Mouse (Mus musculus): ENCODE measurements around the gene Mab21l1. TPM values are rescaled to one million over a fixed set of nuclear protein-coding genes. Genes with fewer than 3 reads are reported as not detected.

Gene Mab21l1
- polyA plus RNA-seq, 1 experiment: 45.4 TPM

DNA sequence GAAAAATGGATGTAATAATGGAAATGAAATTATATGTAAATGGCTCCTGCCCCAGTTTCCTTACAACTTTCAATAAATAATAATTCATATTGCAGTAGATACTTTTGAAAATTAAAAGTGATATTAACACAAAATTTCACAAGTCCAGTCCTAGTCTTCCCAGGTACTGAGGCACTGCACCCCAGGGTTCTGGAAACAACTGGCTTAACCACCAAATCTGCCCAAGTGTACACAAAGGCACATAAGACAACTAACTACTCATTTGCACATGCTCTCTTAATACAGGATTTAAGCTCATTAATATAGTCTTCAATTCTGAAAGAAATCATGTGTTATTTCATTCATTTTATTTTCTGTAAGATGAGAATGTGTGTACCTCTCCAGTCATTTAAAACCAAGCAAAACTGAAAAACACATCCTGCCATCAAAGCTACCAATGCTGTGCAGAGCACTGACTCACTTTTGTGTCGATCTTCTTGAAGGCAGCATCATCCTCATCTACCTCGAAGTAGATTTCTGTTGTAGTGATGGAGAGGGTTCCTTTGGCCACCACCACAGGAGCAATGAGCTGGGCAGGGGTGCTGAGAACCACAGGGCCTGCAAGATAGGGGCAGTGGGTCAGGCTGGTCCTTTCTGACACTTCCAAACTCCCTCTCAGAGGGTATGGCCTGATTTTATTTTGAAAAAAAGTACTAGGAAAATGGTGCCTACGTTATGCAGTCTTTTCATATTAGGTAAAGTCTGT, 3.8 kb downstream of the Mab21l1 start:
- peak overlapping the region; percentile 99 for H3K4me3 ChIP-seq (replicated peaks; ENCODE audit: insufficient read depth, low read depth, low read length)
- H3K27me3 ChIP-seq (ENCODE audit: control insufficient read depth, insufficient read depth, low read length): no peaks in the 10 kb centered on the region
- no peak for TF ChIP-seq CTCF (IDR thresholded peaks at IDR 0.05; ENCODE audit: borderline replicate concordance, insufficient read depth, low read depth, low read length)
- no peak for TF ChIP-seq POLR2A (IDR thresholded peaks at IDR 0.05; ENCODE audit: borderline replicate concordance, insufficient read depth, low read length)
- peak overlapping the region; percentile 99 for H3K27ac ChIP-seq (ENCODE audit: insufficient read depth, low read length)
- no peaks in the 10 kb centered on the region for H3K4me1 ChIP-seq (ENCODE audit: control insufficient read depth, insufficient read depth, low read length)
- DNase-seq: peak; percentile 56 to 70
- 9% methylated on average over 3 of the region's 3 CpGs for WGBS

DNA sequence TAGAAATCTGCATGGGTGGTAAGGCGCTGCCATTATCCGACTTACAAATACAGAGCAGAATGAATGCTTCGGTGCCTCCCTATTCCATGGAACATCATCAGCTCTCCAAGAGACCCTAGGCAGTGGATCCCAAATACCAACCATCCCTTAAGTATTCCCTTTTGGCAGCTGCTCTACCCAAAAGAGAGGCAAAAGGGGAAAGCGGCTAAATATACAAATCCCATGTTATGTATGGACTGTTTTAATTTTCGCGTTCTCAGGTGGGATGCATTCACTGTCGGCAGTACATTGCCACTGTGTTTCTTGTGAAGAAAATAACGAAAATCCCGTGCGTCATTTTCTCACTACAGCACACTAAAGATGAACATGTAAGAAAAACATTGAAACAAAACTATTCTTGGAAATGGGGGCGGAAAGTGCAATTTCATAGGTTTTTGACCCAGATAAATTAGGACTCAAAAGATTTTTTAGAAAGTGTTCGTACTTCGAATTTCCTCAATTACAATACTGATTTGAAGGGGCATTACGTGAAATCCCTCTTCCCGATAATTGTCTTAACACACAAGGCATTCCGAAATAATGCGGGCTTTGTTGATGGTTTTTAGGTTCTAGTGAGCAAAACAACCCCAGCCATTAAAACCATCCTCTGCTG, 4.7 kb downstream of the Mab21l1 start:
- WGBS: 11% methylated on average over 17 of the region's 17 CpGs
- H3K4me3 ChIP-seq (replicated peaks; ENCODE audit: insufficient read depth, low read depth, low read length): peak overlapping the region; percentile 99
- no peak for TF ChIP-seq POLR2A (IDR thresholded peaks at IDR 0.05; ENCODE audit: borderline replicate concordance, insufficient read depth, low read length)
- TF ChIP-seq CTCF (IDR thresholded peaks at IDR 0.05; ENCODE audit: borderline replicate concordance, insufficient read depth, low read depth, low read length): no peak
- no peaks in the 10 kb centered on the region for H3K27me3 ChIP-seq (ENCODE audit: control insufficient read depth, insufficient read depth, low read length)
- DNase-seq: peak; percentile 50 to 63
- peaks cover 2% of the 10 kb centered on the region; the same call in 1 of the 2 replicates for H3K4me1 ChIP-seq (ENCODE audit: control insufficient read depth, insufficient read depth, low read length)
- H3K27ac ChIP-seq (ENCODE audit: insufficient read depth, low read length): peak overlapping the region; percentile 99

DNA sequence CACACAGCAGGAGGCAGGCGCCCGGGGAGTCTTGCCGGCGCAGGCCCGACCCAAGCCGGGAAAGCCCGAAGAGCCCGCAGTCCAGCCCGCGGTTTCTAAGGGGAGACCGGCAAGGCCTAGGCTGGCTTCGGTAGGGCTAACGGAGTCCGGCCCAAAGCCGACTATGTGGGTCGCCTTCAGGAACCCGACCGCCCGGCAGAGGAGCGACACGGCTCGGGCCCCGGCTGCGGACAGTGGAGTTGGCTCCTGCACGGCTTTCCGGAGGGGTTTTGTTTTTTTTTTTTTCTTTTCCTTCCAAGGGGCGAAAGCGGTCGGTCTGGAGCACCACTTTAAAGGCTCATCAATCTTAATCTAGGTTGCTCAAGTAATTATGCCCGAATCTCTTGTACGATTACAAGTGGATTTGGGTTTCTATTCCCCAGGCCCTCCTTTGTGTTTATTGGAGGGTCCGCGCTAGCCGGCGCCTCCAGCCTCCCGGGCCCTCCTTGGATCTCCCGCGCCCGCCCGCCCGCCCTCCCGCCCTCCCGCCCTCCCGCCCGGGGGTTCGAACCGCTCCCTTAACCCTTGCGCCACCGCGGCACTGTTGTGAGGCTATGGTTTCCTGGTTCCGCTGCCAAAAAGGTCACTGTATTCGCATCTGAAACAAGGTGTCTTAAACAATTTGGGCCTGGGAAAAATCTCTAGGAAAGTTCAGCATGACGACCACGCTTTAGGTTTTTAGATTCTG, 5.3 kb downstream of the Mab21l1 start:
- WGBS: 2% methylated on average over 51 of the region's 54 CpGs
- Histone ChIP-seq H3K4me1 (ENCODE audit: control insufficient read depth, insufficient read depth, low read length) (peaks cover 6% of the 10 kb centered on the region; the same call in 1 of the 2 replicates), H3K27ac (ENCODE audit: insufficient read depth, low read length) (peak overlapping the region; percentile 98), H3K4me3 (replicated peaks; ENCODE audit: insufficient read depth, low read depth, low read length) (peak overlapping the region; percentile 99), H3K27me3 (ENCODE audit: control insufficient read depth, insufficient read depth, low read length) (no peaks in the 10 kb centered on the region)
- DNase-seq: peak; percentile 75 to 82
- TF ChIP-seq CTCF (IDR thresholded peaks at IDR 0.05; ENCODE audit: borderline replicate concordance, insufficient read depth, low read depth, low read length): no peak
- TF ChIP-seq POLR2A (IDR thresholded peaks at IDR 0.05; ENCODE audit: borderline replicate concordance, insufficient read depth, low read length): no peak

DNA sequence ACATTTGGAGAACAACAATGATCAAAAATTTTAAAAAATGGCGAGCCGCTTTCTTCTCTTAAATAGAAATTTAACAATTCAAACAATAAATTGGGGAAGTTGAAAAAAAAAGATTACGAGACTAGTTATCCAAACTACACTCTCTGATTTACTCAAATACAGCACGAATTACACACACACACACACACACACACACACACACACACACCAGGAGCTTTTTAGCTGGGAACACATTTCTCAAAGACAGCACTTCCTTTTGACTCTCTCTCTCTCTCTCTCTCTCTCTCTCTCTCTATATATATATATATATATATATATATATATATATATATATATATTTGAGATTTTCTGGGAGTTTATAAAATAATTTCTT, 5.9 kb downstream of the Mab21l1 start:
- TF ChIP-seq POLR2A (IDR thresholded peaks at IDR 0.05; ENCODE audit: borderline replicate concordance, insufficient read depth, low read length): no peak
- no peak for TF ChIP-seq CTCF (IDR thresholded peaks at IDR 0.05; ENCODE audit: borderline replicate concordance, insufficient read depth, low read depth, low read length)
- Histone ChIP-seq H3K4me3 (replicated peaks; ENCODE audit: insufficient read depth, low read depth, low read length) (peak overlapping the region; percentile 99), H3K27me3 (ENCODE audit: control insufficient read depth, insufficient read depth, low read length) (no peaks in the 10 kb centered on the region), H3K27ac (ENCODE audit: insufficient read depth, low read length) (no peak overlapping the region), H3K4me1 (ENCODE audit: control insufficient read depth, insufficient read depth, low read length) (peaks cover 7% of the 10 kb centered on the region)
- peak in 1 of 2 experiments; percentile 27 for DNase-seq
- WGBS: 7% methylated on average over 4 of the region's 4 CpGs

DNA sequence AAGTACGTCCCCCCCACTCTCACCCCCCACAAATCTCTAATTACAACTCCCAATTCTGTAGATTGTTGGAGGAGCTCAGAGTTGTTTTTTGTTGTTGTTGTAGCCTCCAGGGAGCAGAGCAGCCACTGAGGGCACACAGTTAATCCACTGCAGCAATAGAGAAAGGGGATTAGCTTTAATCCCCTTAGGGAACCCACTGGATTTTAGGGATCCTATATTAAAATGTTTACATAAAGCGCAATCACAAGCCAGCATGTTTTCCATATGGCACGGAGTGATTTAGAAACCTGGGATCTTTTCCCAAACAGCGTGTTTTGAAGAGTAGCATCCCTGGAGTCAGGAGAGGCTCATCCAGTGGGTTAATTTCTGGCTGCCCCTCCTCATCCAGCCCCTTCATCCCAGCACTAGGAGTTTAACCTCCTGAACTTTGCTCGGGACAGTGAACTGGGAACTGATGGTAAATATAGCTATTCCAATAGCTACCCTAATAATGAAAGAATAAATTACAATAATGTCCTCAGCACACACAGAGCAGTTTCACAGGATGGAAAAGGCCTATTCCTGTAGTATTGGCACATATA, 6.4 kb downstream of the Mab21l1 start:
- WGBS: 14% methylated on average over 5 of the region's 5 CpGs
- no peak for TF ChIP-seq POLR2A (IDR thresholded peaks at IDR 0.05; ENCODE audit: borderline replicate concordance, insufficient read depth, low read length)
- TF ChIP-seq CTCF (IDR thresholded peaks at IDR 0.05; ENCODE audit: borderline replicate concordance, insufficient read depth, low read depth, low read length): no peak
- Histone ChIP-seq H3K27me3 (ENCODE audit: control insufficient read depth, insufficient read depth, low read length) (no peaks in the 10 kb centered on the region), H3K4me3 (replicated peaks; ENCODE audit: insufficient read depth, low read depth, low read length) (peak overlapping the region; percentile 20), H3K4me1 (ENCODE audit: control insufficient read depth, insufficient read depth, low read length) (peaks cover 11% of the 10 kb centered on the region), H3K27ac (ENCODE audit: insufficient read depth, low read length) (peak overlapping the region; percentile 69)
- DNase-seq: peak in 1 of 2 experiments; percentile 46

DNA sequence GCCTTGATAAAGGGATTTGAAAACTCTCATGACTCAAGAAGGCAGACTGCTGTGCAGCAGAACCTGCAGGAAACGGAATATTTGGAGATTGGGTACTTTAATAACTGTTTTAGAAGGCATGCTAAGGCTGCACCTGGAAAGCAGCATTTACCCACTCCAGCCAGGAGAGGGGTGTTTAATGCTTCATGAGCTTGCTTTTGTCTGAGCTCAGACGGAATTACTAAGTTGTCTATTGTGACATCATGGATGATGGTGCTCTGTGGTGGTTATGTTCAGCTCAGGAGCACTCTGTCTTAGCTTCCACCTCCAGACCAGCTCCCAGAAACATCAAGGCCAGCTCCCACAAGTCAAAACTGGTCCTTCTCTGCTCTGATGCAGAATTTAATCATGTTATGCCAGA, 7.5 kb downstream of the Mab21l1 start:
- H3K27ac ChIP-seq (ENCODE audit: insufficient read depth, low read length): 0 out of 2 replicates have a peak overlapping the region, but pooled peaks have one; percentile 55
- 13% methylated on average over 2 of the region's 2 CpGs for WGBS

DNA sequence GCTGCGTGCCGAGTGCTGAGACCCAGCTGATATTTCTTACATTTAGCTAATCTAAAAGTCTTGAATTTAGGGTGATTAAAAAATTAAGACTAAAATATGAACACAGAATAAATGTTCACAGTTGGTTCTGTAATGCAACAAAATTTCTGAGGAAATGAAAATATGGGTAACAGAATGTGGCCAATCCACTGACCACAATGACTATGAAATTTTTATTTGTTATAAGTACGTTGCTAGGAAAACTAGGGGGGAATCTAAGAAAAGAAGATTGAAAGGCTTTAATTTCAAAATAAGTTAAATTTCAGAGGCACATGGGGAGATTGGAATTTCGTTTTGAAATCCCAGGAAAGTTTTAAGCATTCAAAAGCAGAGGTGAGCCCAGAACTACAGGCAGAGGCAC, 8.3 kb downstream of the Mab21l1 start:
- Histone ChIP-seq H3K4me3 (replicated peaks; ENCODE audit: insufficient read depth, low read depth, low read length) (no peak overlapping the region), H3K4me1 (ENCODE audit: control insufficient read depth, insufficient read depth, low read length) (peaks cover 16% of the 10 kb centered on the region), H3K27me3 (ENCODE audit: control insufficient read depth, insufficient read depth, low read length) (no peaks in the 10 kb centered on the region), H3K27ac (ENCODE audit: insufficient read depth, low read length) (no peak overlapping the region)
- no peak for DNase-seq
- WGBS: 88% methylated on average over 4 of the region's 4 CpGs
- no peak for TF ChIP-seq CTCF (IDR thresholded peaks at IDR 0.05; ENCODE audit: borderline replicate concordance, insufficient read depth, low read depth, low read length)
- TF ChIP-seq POLR2A (IDR thresholded peaks at IDR 0.05; ENCODE audit: borderline replicate concordance, insufficient read depth, low read length): no peak

More for the DNA sequence above, 7.5 kb downstream of the Mab21l1 start:
- no peaks in the 10 kb centered on the region for H3K27me3 ChIP-seq (ENCODE audit: control insufficient read depth, insufficient read depth, low read length)
- peak in 1 of 2 experiments; percentile 39 for DNase-seq
- peaks cover 16% of the 10 kb centered on the region for H3K4me1 ChIP-seq (ENCODE audit: control insufficient read depth, insufficient read depth, low read length)
- H3K4me3 ChIP-seq (replicated peaks; ENCODE audit: insufficient read depth, low read depth, low read length): no peak overlapping the region
- no peak for TF ChIP-seq POLR2A (IDR thresholded peaks at IDR 0.05; ENCODE audit: borderline replicate concordance, insufficient read depth, low read length)
- no peak; the same call in 1 of the 2 replicates for TF ChIP-seq CTCF (IDR thresholded peaks at IDR 0.05; ENCODE audit: borderline replicate concordance, insufficient read depth, low read depth, low read length)
